Mouse (Mus musculus) spleen, adult 2 months (tissue): Measurements from ENCODE around the gene Xrn1. TPM values are rescaled to one million over a fixed set of nuclear protein-coding genes. Genes with fewer than 3 reads are reported as not detected.
A peak's percentile ranks its signal among the peaks of the same experiment; 100 is the strongest.
"Not testable (repeated sequence)": the region's sequence is repeated elsewhere in the genome, so short reads cannot be mapped to it uniquely, and the experiment has no call there.

ENCODE experiments used
- DNase-seq, 2 experiments: peaks; one replicate each; pipeline versions ENCODE4 v3.0.0 to v3.0.0-alpha.2; 2012 to 2021; ENCODE audit warnings: low spot score in 2 of 2, low read depth in 1 of 2
- H3K27ac ChIP-seq: fragments of 200-500 bp; 2 replicates; pipeline ENCODE4 v1.5.1; 2012; ENCODE audit warnings: low read length, inconsistent platforms; ENCODE audit not compliant: insufficient read depth
- H3K27me3 ChIP-seq: fragments of 200-500 bp; 2 replicates; pipeline ENCODE4 v1.6.1; 2012; ENCODE audit warnings: mild to moderate bottlenecking, moderate library complexity, low read length, inconsistent platforms; ENCODE audit not compliant: control insufficient read depth, insufficient read depth
- H3K36me3 ChIP-seq: fragments of 200-500 bp; 2 replicates; pipeline ENCODE4 v1.6.1; 2012; ENCODE audit warnings: mild to moderate bottlenecking, low read length, inconsistent platforms; ENCODE audit not compliant: control insufficient read depth, insufficient read depth
- H3K4me1 ChIP-seq: fragments of 200-500 bp; 2 replicates; pipeline ENCODE4 v1.6.1; 2011; ENCODE audit warnings: inconsistent platforms; ENCODE audit not compliant: control insufficient read depth, insufficient read depth, insufficient read length
- H3K4me3 ChIP-seq: fragments of 200-500 bp; 2 replicates; pipeline ENCODE4 v1.5.1; 2011; ENCODE audit warnings: mild to moderate bottlenecking, inconsistent platforms; ENCODE audit not compliant: insufficient read depth, insufficient read length; ENCODE audit errors: extremely low read depth
- CTCF ChIP-seq: fragments of 200-500 bp; IDR thresholded peaks from 2 replicates; pipeline ENCODE4 v1.5.1; 2011; ENCODE audit warnings: mild to moderate bottlenecking, inconsistent platforms; ENCODE audit not compliant: insufficient read depth, insufficient read length, insufficient replicate concordance; ENCODE audit errors: extremely low read depth
- POLR2A ChIP-seq: fragments of 200-500 bp; IDR thresholded peaks from 2 replicates; pipeline ENCODE4 v1.6.1; 2011; ENCODE audit warnings: low read depth, low read length, inconsistent platforms
- WGBS: fragments of 180-500 bp; shearing (Covaris S2); methylation state at CpG from one replicate; pipeline ENCODE4 v1.1.7; 2018; 5-methylcytosine and 5-hydroxymethylcytosine counted together
- polyA plus RNA-seq: library from polyadenylated mRNA; depleted of rRNA; stranded (reverse); fragments of >200 nt; gene quantifications from 2 replicates; pipeline ENCODE4 v1.2.3, GENCODE M21; 2012; rRNA removed

Xrn1 gene
- 2.5 and 3.0 TPM in 2 replicates for polyA plus RNA-seq

DNA sequence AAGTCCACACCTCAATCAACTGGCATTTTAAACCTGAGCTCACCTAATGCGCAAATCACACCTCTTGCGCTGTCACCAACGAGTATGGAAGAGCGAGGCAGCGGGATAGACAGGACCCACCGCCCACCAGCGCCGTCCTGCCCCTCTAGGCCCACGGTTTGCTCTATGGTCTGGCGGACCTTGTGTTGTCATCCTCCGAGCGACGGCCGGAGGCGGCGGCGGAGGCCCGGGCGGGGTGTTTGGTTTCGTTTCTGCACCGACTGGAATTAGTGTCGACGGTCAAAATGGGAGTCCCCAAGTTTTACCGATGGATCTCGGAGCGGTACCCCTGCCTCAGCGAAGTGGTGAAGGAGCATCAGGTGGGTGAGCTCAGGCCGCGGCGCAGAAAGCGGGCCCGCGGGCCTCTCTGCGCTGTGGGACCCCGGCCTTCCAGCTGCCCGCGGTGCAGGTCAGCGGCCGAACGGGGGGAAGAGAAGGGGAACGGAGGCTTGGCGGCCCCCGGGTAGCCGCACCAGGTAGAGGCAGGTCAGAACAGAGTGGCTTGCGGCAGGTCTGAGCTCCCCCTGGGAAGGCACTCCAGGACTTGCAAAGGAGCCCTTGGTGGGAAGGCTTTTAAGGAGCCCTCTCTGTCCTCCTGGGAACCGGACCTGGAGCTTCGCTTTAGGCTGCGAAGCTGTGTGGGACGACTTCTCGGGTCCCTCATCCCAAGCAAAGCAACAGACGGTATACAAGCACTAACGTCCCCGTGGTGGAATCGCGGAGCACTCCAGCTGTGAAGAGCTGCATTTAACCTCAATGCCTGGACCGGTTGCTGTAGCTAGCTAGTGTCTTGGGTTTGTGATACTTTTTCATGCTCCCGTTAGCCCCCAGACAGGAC lies at the start of gene Xrn1:
TSS of gene Xrn1 (plus strand) at position 176 of the 877 bp plus-strand sequence.
- Histone ChIP-seq H3K27ac (peak within 1 kb of the TSS; percentile 68), H3K4me1 (peaks cover 2% of the 10 kb centered on the region), H3K4me3 (peak within 1 kb of the TSS; percentile 85), H3K27me3 (no peaks in the 10 kb centered on the region), H3K36me3 (no peaks in the 10 kb centered on the region; the same call in 1 of the 2 replicates)
- TF ChIP-seq POLR2A = no peak; the same call in 1 of the 2 replicates
- no peak for TF ChIP-seq CTCF
- WGBS = under 1% methylated on average over 57 of the region's 57 CpGs
- DNase-seq = peak; percentile 89 to 92

- no peak for DNase-seq
- Histone ChIP-seq H3K4me3 (no peak overlapping the region), H3K27me3 (no peaks in the 10 kb centered on the region), H3K27ac (no peak overlapping the region), H3K36me3 (peaks cover 4% of the 10 kb centered on the region; the same call in 1 of the 2 replicates), H3K4me1 (no peaks in the 10 kb centered on the region)
- TF ChIP-seq POLR2A (no peak), CTCF (no peak)
Observed at GRCm38 (mm10) chr9:95932855-95933254, 21.7 kb upstream of the Xrn1 start.

DNA sequence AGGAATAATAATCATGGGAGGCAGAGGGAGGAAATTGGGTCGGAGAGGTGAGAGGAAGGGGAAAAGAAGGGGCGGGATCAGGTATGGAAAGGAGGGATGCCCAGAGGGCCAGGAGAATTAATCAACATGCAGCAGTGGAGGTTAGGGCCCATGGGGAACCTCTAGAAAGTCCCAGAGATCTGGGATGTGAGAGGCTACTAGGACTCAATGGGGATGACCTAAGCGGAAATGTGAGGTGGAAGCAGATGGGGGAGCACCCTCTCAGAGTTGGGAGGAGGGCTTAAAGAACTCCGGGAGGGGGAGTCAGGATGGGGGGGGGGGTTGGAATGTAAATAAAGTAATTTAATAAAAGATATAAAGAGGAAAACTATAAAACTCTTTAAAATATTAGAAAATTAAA lies 902 bp upstream of the Xrn1 start:
- Histone ChIP-seq H3K27me3 (no peaks in the 10 kb centered on the region), H3K4me3 (no peak overlapping the region), H3K27ac (no peak overlapping the region), H3K36me3 (no peaks in the 10 kb centered on the region; the same call in 1 of the 2 replicates), H3K4me1 (peaks cover 2% of the 10 kb centered on the region)
- 83% methylated on average over 4 of the region's 4 CpGs for WGBS
- no peak for DNase-seq
- TF ChIP-seq POLR2A (no peak), CTCF (no peak)

GRCm38 (mm10) chr9:95954226-95954584 lies 355 bp upstream of the Xrn1 start:
- WGBS = under 1% methylated on average over 7 of the region's 7 CpGs
- peak; percentile 8 for DNase-seq
- Histone ChIP-seq H3K27ac (peak overlapping the region; percentile 7), H3K4me3 (peak overlapping the region; percentile 85), H3K36me3 (no peaks in the 10 kb centered on the region; the same call in 1 of the 2 replicates), H3K4me1 (peaks cover 2% of the 10 kb centered on the region), H3K27me3 (no peaks in the 10 kb centered on the region)
- TF ChIP-seq CTCF = no peak
- TF ChIP-seq POLR2A = no peak

GRCm38 (mm10) chr9:95957611-95958010 lies 3.1 kb downstream of the Xrn1 start:
- no peak for DNase-seq
- TF ChIP-seq POLR2A (no peak), CTCF (no peak)
- Histone ChIP-seq H3K4me1 (peaks cover 2% of the 10 kb centered on the region), H3K36me3 (no peaks in the 10 kb centered on the region; the same call in 1 of the 2 replicates), H3K27me3 (no peaks in the 10 kb centered on the region), H3K4me3 (no peak overlapping the region), H3K27ac (no peak overlapping the region)
- WGBS = 89% methylated on average over 2 of the region's 2 CpGs

DNA sequence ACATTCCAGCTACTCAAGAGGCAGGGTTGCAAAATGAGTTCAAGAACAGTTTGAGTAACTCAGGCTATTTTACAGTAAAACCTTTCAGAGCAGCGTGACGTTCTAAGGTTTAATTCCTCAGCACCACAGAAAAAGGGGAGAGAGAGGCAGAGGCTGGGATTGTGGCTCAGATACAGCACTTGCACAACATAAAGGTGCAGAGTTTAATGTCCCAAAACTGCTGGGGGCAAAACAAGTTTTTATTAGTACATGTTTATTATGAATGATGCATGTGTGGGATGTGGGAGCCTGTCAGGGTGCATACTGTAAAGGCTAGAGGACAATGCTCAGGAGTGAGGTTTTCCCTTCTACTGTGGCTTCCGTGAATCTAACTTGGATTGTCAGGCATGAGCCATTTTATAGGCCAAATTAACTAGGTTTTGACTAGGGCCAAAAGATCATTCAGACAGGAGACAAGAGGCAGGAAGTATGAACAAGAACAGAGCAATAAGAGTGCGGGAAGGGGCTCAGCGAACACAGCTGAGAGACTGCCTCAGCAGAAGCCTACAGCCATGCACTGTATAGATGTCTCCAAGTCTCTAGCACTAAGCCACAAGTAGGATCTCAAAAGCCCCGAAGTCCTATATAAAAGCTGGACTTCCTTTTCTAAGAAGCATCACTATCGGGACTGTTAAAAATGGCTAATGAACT lies 3.6 kb downstream of the Xrn1 start:
- H3K4me3 ChIP-seq = no peak overlapping the region
- WGBS = 88% methylated on average over 7 of the region's 7 CpGs
- H3K36me3 ChIP-seq = no peaks in the 10 kb centered on the region; the same call in 1 of the 2 replicates
- no peaks in the 10 kb centered on the region for H3K27me3 ChIP-seq
- TF ChIP-seq CTCF (no peak), POLR2A (no peak)
- DNase-seq = no peak
- H3K27ac ChIP-seq = no peak overlapping the region
- peaks cover 2% of the 10 kb centered on the region for H3K4me1 ChIP-seq

DNA sequence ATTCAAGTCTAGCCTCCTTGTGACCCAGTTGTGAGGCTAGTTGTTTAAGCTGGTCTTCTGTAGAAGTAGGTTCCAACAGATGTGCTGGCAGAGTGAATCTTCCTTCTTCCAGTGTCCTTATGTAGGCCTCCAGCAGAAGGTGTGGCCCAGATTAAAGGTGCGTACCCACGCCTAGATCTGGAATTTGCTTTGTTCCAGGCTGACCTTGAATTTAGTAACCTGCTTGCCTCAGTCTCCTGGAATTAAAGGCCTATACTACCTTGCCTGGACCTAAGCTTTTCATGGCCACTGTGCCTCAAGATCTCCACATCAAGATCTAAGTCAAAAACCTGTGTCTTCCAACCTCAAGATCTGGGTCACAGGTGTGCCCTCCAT lies 4.2 kb downstream of the Xrn1 start:
- H3K27ac ChIP-seq, H3K4me1 ChIP-seq, H3K36me3 ChIP-seq, H3K27me3 ChIP-seq, DNase-seq, H3K4me3 ChIP-seq: not testable (repeated sequence)
- 98% methylated on average over 2 of the region's 2 CpGs for WGBS
